Mouse (Mus musculus) kidney, postnatal 0 days (tissue): ENCODE results near the gene Ireb2. TPM values are rescaled to one million over a fixed set of nuclear protein-coding genes. Genes with fewer than 3 reads are reported as not detected.

ENCODE experiments used
- ATAC-seq: fragments of 200-750 bp; cut with Nextera tagmentation; replicated peaks from 2 replicates; pipeline ENCODE4 v1.8.0; 2017; ENCODE audit warnings: low read depth, moderate number of reproducible peaks, moderate TSS enrichment, moderate library complexity; ENCODE audit not compliant: low FRiP score
- DNase-seq: peaks from one replicate; pipeline ENCODE4 v3.0.0-alpha.2; 2016; ENCODE audit warnings: low spot score
- H3K27ac ChIP-seq: fragments of 300-500 bp; sonication (generic); 2 replicates; pipeline ENCODE4 v1.5.1; 2014; ENCODE audit warnings: mild to moderate bottlenecking
- H3K27me3 ChIP-seq: fragments of 300-500 bp; sonication (generic); 2 replicates; pipeline ENCODE4 v1.6.1; 2014; ENCODE audit warnings: low read length, mixed read lengths; ENCODE audit not compliant: insufficient read depth
- H3K36me3 ChIP-seq: fragments of 300-500 bp; sonication (generic); 2 replicates; pipeline ENCODE4 v1.6.1; 2014; ENCODE audit warnings: low read length, mixed read lengths; ENCODE audit not compliant: insufficient read depth
- H3K4me1 ChIP-seq: fragments of 300-500 bp; sonication (generic); replicated peaks from 2 replicates; pipeline ENCODE4 v1.6.1; 2014; ENCODE audit warnings: antibody characterized with exemption, low read length, mixed read lengths; ENCODE audit not compliant: insufficient read depth
- H3K4me2 ChIP-seq: fragments of 300-500 bp; sonication (generic); 2 replicates; pipeline ENCODE4 v1.6.1; 2014; ENCODE audit warnings: mild to moderate bottlenecking, low read length, moderate library complexity, mixed read lengths
- H3K4me3 ChIP-seq: fragments of 300-500 bp; sonication (generic); replicated peaks from 2 replicates; pipeline ENCODE4 v1.5.1; 2014; ENCODE audit warnings: low read depth, low read length
- H3K9ac ChIP-seq: fragments of 300-500 bp; sonication (generic); 2 replicates; pipeline ENCODE4 v1.6.1; 2014; ENCODE audit warnings: low read depth, low read length
- H3K9me3 ChIP-seq: fragments of 300-500 bp; sonication (generic); replicated peaks from 2 replicates; pipeline ENCODE4 v1.6.1; 2016; ENCODE audit warnings: low read length, inconsistent platforms, mixed read lengths
- CTCF ChIP-seq: IDR thresholded peaks from 2 replicates; pipeline ENCODE4 v1.5.1; 2016; ENCODE audit warnings: antibody characterized with exemption, low read depth, mild to moderate bottlenecking, moderate library complexity
- WGBS: fragments of 180-500 bp; shearing (Covaris S2); extraction: QIAGEN DNeasy Blood & Tissue Kit; methylation state at CpG from one replicate; pipeline ENCODE4 v1.1.7; 2014; 5-methylcytosine and 5-hydroxymethylcytosine counted together
- polyA plus RNA-seq: library from polyadenylated mRNA; unstranded; fragments of >200 nt; fragmentation: Nextera tagmentation; extraction: Ambion mirVana; gene quantifications from 2 replicates; pipeline ENCODE4 v1.2.1, GENCODE M21; 2015

The Ireb2 gene
- polyA plus RNA-seq, 1 experiment from 2014 or later: 23.4 TPM

- no peak overlapping the region for H3K4me3 ChIP-seq
- no peaks in the 10 kb centered on the region for H3K4me1 ChIP-seq
- peaks cover 38% of the 10 kb centered on the region for H3K36me3 ChIP-seq
- H3K27ac ChIP-seq: no peak overlapping the region
- TF ChIP-seq CTCF: peak; percentile 67
- DNase-seq: peak; percentile 34
- H3K4me2 ChIP-seq: no peak overlapping the region
- H3K9me3 ChIP-seq: no peaks in the 10 kb centered on the region
- no peaks in the 10 kb centered on the region for H3K27me3 ChIP-seq
- WGBS: 85% methylated on average over 3 of the region's 3 CpGs
- H3K9ac ChIP-seq: no peak overlapping the region
- ATAC-seq: no peak
Measured at GRCm38 (mm10) chr9:54897097-54897496, 33.5 kb downstream of the Ireb2 start.

- Histone ChIP-seq H3K27me3 (no peaks in the 10 kb centered on the region), H3K36me3 (peaks cover 21% of the 10 kb centered on the region; the same call in 1 of the 2 replicates), H3K4me2 (no peak overlapping the region), H3K9ac (no peak overlapping the region), H3K4me3 (no peak overlapping the region), H3K4me1 (no peaks in the 10 kb centered on the region), H3K9me3 (no peaks in the 10 kb centered on the region), H3K27ac (no peak overlapping the region)
- ATAC-seq (no peak), DNase-seq (no peak)
- TF ChIP-seq CTCF: no peak
- 84% methylated on average over 5 of the region's 5 CpGs for WGBS
Measured at GRCm38 (mm10) chr9:54909446-54909845, 45.9 kb downstream of the Ireb2 start.

DNA sequence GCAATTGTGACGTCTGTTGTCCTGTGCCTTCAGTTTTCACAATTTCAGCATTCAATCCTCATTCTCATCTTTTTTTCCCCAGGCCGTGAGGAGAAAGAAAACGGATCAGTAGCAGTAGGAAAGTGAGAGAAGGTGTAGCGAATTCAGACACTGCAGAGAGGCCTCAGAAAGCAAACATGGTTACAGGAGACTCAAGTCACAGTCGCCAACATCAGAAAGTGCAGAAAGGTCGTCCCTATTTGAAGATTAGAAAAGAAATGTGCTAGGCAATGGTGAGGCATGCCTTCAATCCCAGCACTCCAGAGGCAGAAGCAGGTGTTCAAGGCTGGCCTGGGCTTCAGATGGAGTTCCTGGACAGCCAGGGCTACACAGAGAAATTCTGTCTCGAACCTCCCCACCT is 52.0 kb downstream of the Ireb2 start:
- 63% methylated on average over 7 of the region's 7 CpGs for WGBS
- no peak for ATAC-seq
- H3K4me2 ChIP-seq: no peak overlapping the region
- no peak overlapping the region for H3K27ac ChIP-seq
- H3K4me3 ChIP-seq: no peak overlapping the region
- H3K36me3 ChIP-seq: no peaks in the 10 kb centered on the region
- no peaks in the 10 kb centered on the region for H3K9me3 ChIP-seq
- H3K9ac ChIP-seq: no peak overlapping the region
- no peak for TF ChIP-seq CTCF
- no peaks in the 10 kb centered on the region for H3K27me3 ChIP-seq
- no peak for DNase-seq
- H3K4me1 ChIP-seq: 0 out of 2 replicates have a peak, but pooled peaks cover 7% of the 10 kb centered on the region

GRCm38 (mm10) chr9:54916401-54916800 is 52.8 kb downstream of the Ireb2 start:
- Histone ChIP-seq H3K9me3 (no peaks in the 10 kb centered on the region), H3K27me3 (no peaks in the 10 kb centered on the region), H3K4me1 (0 out of 2 replicates have a peak, but pooled peaks cover 7% of the 10 kb centered on the region), H3K9ac (no peak overlapping the region), H3K4me2 (peak overlapping the region; percentile 95; the same call in 1 of the 2 replicates), H3K4me3 (peak overlapping the region; percentile 64; the same call in 1 of the 2 replicates), H3K36me3 (no peaks in the 10 kb centered on the region), H3K27ac (no peak overlapping the region)
- no peak for TF ChIP-seq CTCF
- 71% methylated on average over 8 of the region's 8 CpGs for WGBS
- no peak for ATAC-seq
- no peak for DNase-seq

GRCm38 (mm10) chr9:54917010-54917677 is 53.6 kb downstream of the Ireb2 start, which contains the start of gene Hykk:
Gene Hykk, plus strand, starts transcription at chr9:54917283.
- no peaks in the 10 kb centered on the region for H3K36me3 ChIP-seq
- peak; percentile 99 for ATAC-seq
- peak within 1 kb of the TSS; percentile 79 for H3K9ac ChIP-seq
- peak within 1 kb of the TSS; percentile 28; the same call in 1 of the 2 replicates for H3K27ac ChIP-seq
- H3K4me3 ChIP-seq: peak within 1 kb of the TSS; percentile 64
- under 1% methylated on average over 34 of the region's 34 CpGs for WGBS
- no peak for TF ChIP-seq CTCF
- no peaks in the 10 kb centered on the region for H3K9me3 ChIP-seq
- peak; percentile 98 for DNase-seq
- 0 out of 2 replicates have a peak, but pooled peaks cover 7% of the 10 kb centered on the region for H3K4me1 ChIP-seq
- peak within 1 kb of the TSS; percentile 95 for H3K4me2 ChIP-seq
- H3K27me3 ChIP-seq: no peaks in the 10 kb centered on the region

DNA sequence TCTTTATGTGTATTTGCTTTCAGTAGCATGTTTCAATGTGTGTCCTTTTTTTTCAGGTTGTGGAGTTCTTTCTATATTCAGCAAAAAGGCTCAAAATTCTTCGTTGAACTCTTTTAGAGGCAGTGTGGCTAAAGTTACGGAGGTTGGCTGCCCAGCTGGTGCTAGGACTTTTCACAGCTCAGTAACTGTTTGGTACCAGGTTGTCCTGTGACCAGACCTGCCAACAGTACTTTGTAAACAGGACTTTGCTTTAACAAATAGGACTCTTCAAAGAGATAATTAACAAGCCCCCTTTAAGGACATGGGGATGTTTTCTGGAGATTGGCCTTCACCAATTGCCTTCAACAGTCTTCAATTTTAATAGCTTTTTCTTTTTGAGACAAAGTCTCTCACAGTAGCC is 54.6 kb downstream of the Ireb2 start:
- Histone ChIP-seq H3K4me2 (peak overlapping the region; percentile 95), H3K9me3 (no peaks in the 10 kb centered on the region), H3K4me1 (0 out of 2 replicates have a peak, but pooled peaks cover 7% of the 10 kb centered on the region), H3K4me3 (no peak overlapping the region), H3K27me3 (no peaks in the 10 kb centered on the region), H3K36me3 (0 out of 2 replicates have a peak, but pooled peaks cover 5% of the 10 kb centered on the region), H3K27ac (no peak overlapping the region), H3K9ac (no peak overlapping the region)
- DNase-seq (no peak), ATAC-seq (no peak)
- no peak for TF ChIP-seq CTCF
- WGBS: 64% methylated on average over 2 of the region's 2 CpGs
